In genomic region chr12:51988536-51988935, GRCm38 (mm10) we compare ENCODE assay signal across 36 mouse cellular contexts. TPM values are rescaled to one million over a fixed set of nuclear protein-coding genes. Genes with fewer than 3 reads are reported as not detected.
DNase-seq lines count a peak whose midpoint lies in the region; ATAC-seq lines count a peak whose summit lies in the region.
"Had no signal": no experiment of that assay in that cellular context is flagged by ENCODE, and none has a peak within 500 bp of the region (broad histone marks: within the 10 kb centered on the region; RNA-seq: fewer than 3 reads in every experiment).

No protein-coding gene starts in this region.

- DNase-seq in frontal cortex, postnatal 36 days (ENCODE audit: low spot score in 2 of 2), result no peak
- DNase-seq in 3T3-L1 (ENCODE audit: low read depth, low spot score), result peak; percentile 86
- peak; percentile 29 for DNase-seq in Muller cell, postnatal 12 days (ENCODE audit: inconsistent ontology term)
- peak; percentile 41 for DNase-seq in brain, adult 2 months (ENCODE audit: low read depth, low spot score)
- DNase-seq in thymus, postnatal 0 days (ENCODE audit: low spot score), result no peak
- no peak for DNase-seq in layer of hippocampus, adult 9-10 months (ENCODE audit: low spot score)
- no peak for DNase-seq in thymus, postnatal 4 days
- DNase-seq: cerebellum, adult 11-12 months; cerebellum, adult 9-11 months; embryo, embryonic 11 days; gastrocnemius, postnatal 10 days; heart, postnatal 36 days; kidney, adult 9 months; kidney, postnatal 10 days; lung, embryonic 14.5 days; lung, postnatal 14 days; retina, postnatal 1 day; right cerebral cortex, postnatal 14 days; thymus, postnatal 25 days had no signal

- ATAC-seq in frontal cortex, adult (ENCODE audit: low TSS enrichment), result 0 out of 2 replicates have a peak, but pooled peaks have one; percentile 55
- ATAC-seq: activated CD4-positive, CD25-positive, alpha-beta regulatory T cell, adult 4 months; forebrain, embryonic 15.5 days; intestine, embryonic 16.5 days; midbrain, embryonic 16.5 days had no signal

RNA-seq across cellular contexts. Expression of gene Heatr5a, which starts 17.4 kb away (rescaled TPM):
- polyA plus RNA-seq in thymus, postnatal 0 days (2015; fragmentation: Nextera tagmentation; extraction: Ambion mirVana), result 4.4 and 4.5 TPM in 2 replicates

RNA-seq across cellular contexts. Expression of gene Dtd2, which starts 17.8 kb away (rescaled TPM):
- 21.4 and 28.4 TPM in 2 replicates for polyA plus RNA-seq in thymus, postnatal 0 days (2015; fragmentation: Nextera tagmentation; extraction: Ambion mirVana)

RNA-seq across cellular contexts. Expression of gene Gpr33, which starts 39.3 kb away (rescaled TPM):
- polyA plus RNA-seq in thymus, postnatal 0 days (2015; fragmentation: Nextera tagmentation; extraction: Ambion mirVana), result 0.09 TPM in 2 replicates
- polyA plus RNA-seq: activated CD4-positive, CD25-positive, alpha-beta regulatory T cell, adult 4 months; embryonic facial prominence, embryonic 12.5 days; forebrain, embryonic 10.5 days; forebrain, embryonic 15.5 days; G1E; heart, embryonic 10.5 days; heart, embryonic 16.5 days; hindbrain, embryonic 13.5 days; intestine, embryonic 16.5 days; limb, embryonic 12.5 days; liver, adult 2 months; liver, embryonic 15.5 days; lung, embryonic 14.5 days; midbrain, embryonic 16.5 days; neural tube, embryonic 13.5 days; small intestine, adult 2 months; stomach, embryonic 14.5 days had no signal

Comparison
In these comparisons a context has a peak if more than half of its experiments do, and no peak if none do; other contexts are left out.
1. DNase-seq: peak in 3T3-L1 (single experiment), Muller cell, postnatal 12 days (single experiment) and brain, adult 2 months (single experiment); none in frontal cortex, postnatal 36 days (0 of 2), thymus, postnatal 0 days (single experiment), layer of hippocampus, adult 9-10 months (single experiment) and thymus, postnatal 4 days (single experiment).